Mouse (Mus musculus): ENCODE results near the gene Adat3. TPM values are rescaled to one million over a fixed set of nuclear protein-coding genes. Genes with fewer than 3 reads are reported as not detected.

Gene Adat3
- polyA plus RNA-seq, 1 experiment from 2014 or later: 7.8 TPM

DNA sequence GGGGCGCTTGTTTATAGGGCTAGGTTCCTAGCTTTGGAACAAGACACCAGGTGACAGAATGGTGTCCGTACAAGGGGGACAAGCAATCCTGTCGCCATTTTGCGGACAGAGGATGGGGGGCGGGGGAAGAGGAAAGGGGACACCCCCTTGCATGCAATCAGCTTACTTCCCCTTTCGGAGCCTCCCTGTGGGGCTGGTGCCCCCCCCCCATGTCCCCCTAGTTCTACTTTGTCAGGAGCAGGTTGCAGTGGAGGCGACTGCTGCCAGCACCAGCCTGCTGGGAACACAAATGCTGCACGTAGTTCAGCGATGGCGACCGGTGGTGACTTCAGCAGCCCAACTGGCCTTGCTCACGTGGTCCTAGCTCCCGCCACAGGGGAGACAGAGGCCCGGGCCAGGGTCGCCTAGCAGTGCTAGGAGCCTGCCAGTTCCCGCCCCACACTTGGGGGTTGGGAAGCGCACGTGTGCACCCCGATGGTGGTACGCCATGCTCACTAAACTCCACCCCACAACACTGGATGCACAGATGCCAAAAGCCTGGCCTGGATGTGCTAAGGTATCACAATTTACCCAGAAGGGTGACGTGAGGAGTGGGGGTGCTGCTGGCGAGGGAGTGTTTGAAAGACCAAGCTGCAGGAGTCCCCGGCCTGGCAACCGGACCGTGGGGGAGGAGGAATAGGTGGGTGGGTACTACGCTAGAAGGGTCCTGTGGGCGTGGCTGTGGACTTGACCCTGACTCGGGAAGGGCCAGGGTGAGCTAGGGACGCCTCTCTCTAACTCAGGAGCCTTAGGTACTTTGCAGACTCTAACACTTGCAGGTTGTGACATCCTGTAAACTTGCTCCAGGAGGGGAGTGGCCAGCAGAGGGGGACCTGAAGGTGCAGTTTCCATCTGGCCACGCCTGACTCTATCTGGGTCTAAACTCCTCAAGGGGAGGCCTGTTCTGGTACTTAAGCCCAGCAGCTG lies 31.5 kb upstream of the Adat3 start:
- H3K27me3 ChIP-seq: peaks cover 11% of the 10 kb centered on the region; the same call in 1 of the 2 replicates
- 22% methylated on average over 30 of the region's 30 CpGs for WGBS
- peak overlapping the region; percentile 49 for H3K9ac ChIP-seq (replicated peaks)
- peak overlapping the region; percentile 15; the same call in 1 of the 2 replicates for H3K4me3 ChIP-seq
- peak overlapping the region; percentile 42 for H3K4me2 ChIP-seq (replicated peaks)
- 0 out of 2 replicates have a peak, but pooled peaks have one; percentile 10 for ATAC-seq (ENCODE audit: low FRiP score, low read depth)
- no peaks in the 10 kb centered on the region for H3K9me3 ChIP-seq
- H3K27ac ChIP-seq (replicated peaks): 0 out of 2 replicates have a peak overlapping the region, but pooled peaks have one; percentile 20
- H3K36me3 ChIP-seq: no peaks in the 10 kb centered on the region
- peaks cover 68% of the 10 kb centered on the region for H3K4me1 ChIP-seq

DNA sequence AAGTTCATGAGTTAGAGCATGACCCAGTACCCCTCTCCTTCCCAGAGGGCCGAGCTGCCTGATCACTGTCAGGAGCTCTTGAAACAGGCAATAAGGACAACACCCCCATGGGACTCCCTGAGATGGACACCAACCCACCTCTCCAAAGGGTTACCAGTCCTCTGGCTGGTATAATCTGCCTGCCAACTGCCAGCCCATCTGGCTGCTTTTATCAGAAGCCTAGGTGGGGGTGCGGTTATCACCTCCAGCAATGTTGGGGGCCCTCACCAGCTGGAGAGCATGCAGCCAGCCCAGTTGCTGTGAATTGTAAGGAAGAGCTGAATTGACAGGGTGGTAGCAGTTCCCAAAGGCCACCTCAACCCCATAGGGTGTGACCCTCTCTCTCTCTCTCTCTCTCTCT lies 30.2 kb upstream of the Adat3 start:
- Histone ChIP-seq H3K9me3 (no peaks in the 10 kb centered on the region), H3K9ac (replicated peaks) (no peak overlapping the region), H3K4me2 (replicated peaks) (no peak overlapping the region), H3K4me3 (no peak overlapping the region), H3K27me3 (peaks cover 17% of the 10 kb centered on the region; the same call in 1 of the 2 replicates), H3K36me3 (no peaks in the 10 kb centered on the region), H3K27ac (replicated peaks) (no peak overlapping the region), H3K4me1 (peaks cover 63% of the 10 kb centered on the region)
- 88% methylated on average over 2 of the region's 2 CpGs for WGBS
- ATAC-seq (ENCODE audit: low FRiP score, low read depth): no peak

DNA sequence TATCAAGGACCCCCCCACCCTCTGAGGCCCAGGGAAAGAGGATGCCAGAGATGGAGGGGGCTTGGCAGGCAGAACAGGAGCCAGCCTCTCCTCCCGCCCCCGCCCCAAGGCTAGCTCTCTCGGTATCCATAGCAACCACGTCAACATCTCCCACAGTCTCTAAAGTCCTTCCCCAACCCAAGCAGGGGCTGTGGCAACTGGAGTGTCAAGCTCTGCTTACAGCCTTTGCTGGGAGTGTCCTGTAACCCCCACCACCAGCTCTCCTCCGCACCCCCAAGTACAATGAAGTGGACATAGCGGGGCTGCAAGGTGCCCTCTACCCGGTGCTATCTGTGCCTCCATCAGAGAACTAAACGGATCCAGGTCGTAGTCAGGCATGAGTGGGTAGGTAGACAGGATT lies 28.7 kb upstream of the Adat3 start:
- Histone ChIP-seq H3K4me2 (replicated peaks) (no peak overlapping the region), H3K27ac (replicated peaks) (no peak overlapping the region)
- no peak for ATAC-seq (ENCODE audit: low FRiP score, low read depth)

DNA sequence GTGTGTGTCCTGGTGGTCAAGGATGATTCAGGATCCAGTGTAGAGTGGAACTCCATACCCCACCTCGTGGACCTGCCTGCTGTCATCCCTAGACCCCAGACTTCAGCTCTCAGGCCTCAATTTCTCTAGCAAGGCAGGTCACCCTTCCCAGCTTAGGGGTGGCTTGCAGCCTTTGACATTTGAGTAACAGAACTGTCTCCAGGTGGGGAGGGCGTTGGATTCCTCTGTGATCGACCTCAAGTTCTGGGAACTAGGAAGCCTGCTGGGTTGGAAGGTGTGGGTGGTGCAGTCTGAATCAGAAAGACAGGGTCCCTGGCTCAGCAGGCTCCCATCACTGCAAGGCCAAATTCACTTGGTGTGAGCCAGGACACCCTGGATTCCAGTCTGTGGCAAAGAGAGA lies 27.8 kb upstream of the Adat3 start:
- peaks cover 71% of the 10 kb centered on the region for H3K4me1 ChIP-seq

More for the DNA sequence above, 28.7 kb upstream of the Adat3 start:
- 51% methylated on average over 9 of the region's 9 CpGs for WGBS
- H3K4me3 ChIP-seq: no peak overlapping the region
- peak overlapping the region; percentile 34; the same call in 1 of the 2 replicates for H3K9ac ChIP-seq (replicated peaks)
- no peaks in the 10 kb centered on the region for H3K9me3 ChIP-seq
- H3K4me1 ChIP-seq: peaks cover 74% of the 10 kb centered on the region
- H3K27me3 ChIP-seq: peaks cover 17% of the 10 kb centered on the region; the same call in 1 of the 2 replicates
- H3K36me3 ChIP-seq: no peaks in the 10 kb centered on the region

DNA sequence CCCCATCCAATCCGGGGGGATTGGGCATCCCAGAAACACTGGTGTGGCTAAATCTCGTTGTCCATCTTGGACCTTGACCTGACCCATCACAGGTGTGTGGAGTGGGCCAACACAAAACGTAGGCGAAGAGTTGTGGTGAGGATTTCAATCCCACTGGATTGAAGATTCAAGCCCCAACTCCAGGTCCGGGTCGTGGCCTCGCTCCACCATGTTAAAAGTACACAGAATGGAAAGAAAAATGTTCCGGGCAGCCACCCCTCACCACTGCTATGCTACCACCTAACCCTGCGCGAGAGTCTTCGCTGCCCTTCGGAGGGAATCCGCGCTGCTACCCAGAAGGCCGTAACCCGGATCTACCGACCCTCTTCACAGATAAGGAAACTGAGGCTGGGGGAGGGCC lies 26.8 kb upstream of the Adat3 start:
- peak overlapping the region; percentile 75 for H3K4me3 ChIP-seq
- ATAC-seq (ENCODE audit: low FRiP score, low read depth): no peak
- H3K27me3 ChIP-seq: peaks cover 17% of the 10 kb centered on the region; the same call in 1 of the 2 replicates
- H3K27ac ChIP-seq (replicated peaks): no peak overlapping the region
- WGBS: 22% methylated on average over 17 of the region's 17 CpGs
- no peaks in the 10 kb centered on the region for H3K9me3 ChIP-seq
- peak overlapping the region; percentile 98 for H3K4me2 ChIP-seq (replicated peaks)
- H3K9ac ChIP-seq (replicated peaks): peak overlapping the region; percentile 81
- peaks cover 61% of the 10 kb centered on the region for H3K4me1 ChIP-seq
- H3K36me3 ChIP-seq: no peaks in the 10 kb centered on the region

More for the DNA sequence above, 27.8 kb upstream of the Adat3 start:
- Histone ChIP-seq H3K27ac (replicated peaks) (no peak overlapping the region), H3K36me3 (no peaks in the 10 kb centered on the region), H3K9ac (replicated peaks) (no peak overlapping the region), H3K27me3 (peaks cover 17% of the 10 kb centered on the region; the same call in 1 of the 2 replicates), H3K4me3 (no peak overlapping the region), H3K4me2 (replicated peaks) (no peak overlapping the region), H3K9me3 (no peaks in the 10 kb centered on the region)
- WGBS: 76% methylated on average over 3 of the region's 3 CpGs
- no peak for ATAC-seq (ENCODE audit: low FRiP score, low read depth)

DNA sequence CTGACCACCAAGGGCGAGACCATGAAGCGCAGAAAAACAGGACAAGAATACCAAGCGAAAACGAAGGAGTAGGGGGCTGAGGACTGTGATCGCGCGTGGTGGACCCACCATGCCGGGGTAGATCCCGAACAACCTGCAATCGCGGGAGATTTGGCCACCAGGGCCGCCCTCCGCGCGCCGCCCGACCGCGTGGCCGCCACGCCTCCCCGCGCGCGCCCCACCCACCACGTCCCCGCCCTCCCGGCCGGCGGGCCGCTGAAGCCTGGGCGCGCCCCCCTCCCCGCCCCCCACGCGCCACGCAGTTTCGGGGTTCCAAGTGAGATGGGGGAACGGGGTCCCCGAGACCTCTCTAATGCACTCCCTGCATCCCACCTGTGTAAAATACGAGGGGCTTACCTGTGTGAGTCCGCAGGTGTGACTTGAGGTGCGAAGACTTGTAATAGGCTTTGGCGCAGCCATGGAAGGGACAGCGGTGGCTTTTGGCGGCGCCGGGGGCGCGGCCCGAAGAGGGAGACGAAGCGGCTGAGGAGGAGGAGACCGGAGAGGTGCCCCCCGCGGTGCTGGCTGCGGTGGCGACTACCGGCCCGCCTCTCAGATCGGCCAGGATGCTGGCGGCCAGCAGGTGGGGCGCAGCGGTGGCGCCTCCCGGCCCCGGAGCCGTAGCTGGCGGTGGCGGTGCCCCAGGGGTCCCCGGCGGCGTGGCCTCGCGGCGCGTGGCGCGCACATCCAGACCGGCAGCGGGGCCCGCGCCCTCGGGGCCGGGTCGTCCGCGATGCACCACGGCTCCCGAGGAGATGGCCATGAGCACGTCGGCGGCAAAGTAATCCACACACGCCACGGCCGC lies 26.1 kb upstream of the Adat3 start:
- ATAC-seq (ENCODE audit: low FRiP score, low read depth): peak; percentile 12; the same call in 1 of the 2 replicates
- peaks cover 17% of the 10 kb centered on the region; the same call in 1 of the 2 replicates for H3K27me3 ChIP-seq
- H3K4me3 ChIP-seq: peak overlapping the region; percentile 75
- H3K9ac ChIP-seq (replicated peaks): peak overlapping the region; percentile 81
- peak overlapping the region; percentile 76 for H3K27ac ChIP-seq (replicated peaks)
- H3K36me3 ChIP-seq: no peaks in the 10 kb centered on the region
- H3K4me2 ChIP-seq (replicated peaks): peak overlapping the region; percentile 98
- under 1% methylated on average over 79 of the region's 96 CpGs for WGBS
- peaks cover 54% of the 10 kb centered on the region for H3K4me1 ChIP-seq
- H3K9me3 ChIP-seq: no peaks in the 10 kb centered on the region

DNA sequence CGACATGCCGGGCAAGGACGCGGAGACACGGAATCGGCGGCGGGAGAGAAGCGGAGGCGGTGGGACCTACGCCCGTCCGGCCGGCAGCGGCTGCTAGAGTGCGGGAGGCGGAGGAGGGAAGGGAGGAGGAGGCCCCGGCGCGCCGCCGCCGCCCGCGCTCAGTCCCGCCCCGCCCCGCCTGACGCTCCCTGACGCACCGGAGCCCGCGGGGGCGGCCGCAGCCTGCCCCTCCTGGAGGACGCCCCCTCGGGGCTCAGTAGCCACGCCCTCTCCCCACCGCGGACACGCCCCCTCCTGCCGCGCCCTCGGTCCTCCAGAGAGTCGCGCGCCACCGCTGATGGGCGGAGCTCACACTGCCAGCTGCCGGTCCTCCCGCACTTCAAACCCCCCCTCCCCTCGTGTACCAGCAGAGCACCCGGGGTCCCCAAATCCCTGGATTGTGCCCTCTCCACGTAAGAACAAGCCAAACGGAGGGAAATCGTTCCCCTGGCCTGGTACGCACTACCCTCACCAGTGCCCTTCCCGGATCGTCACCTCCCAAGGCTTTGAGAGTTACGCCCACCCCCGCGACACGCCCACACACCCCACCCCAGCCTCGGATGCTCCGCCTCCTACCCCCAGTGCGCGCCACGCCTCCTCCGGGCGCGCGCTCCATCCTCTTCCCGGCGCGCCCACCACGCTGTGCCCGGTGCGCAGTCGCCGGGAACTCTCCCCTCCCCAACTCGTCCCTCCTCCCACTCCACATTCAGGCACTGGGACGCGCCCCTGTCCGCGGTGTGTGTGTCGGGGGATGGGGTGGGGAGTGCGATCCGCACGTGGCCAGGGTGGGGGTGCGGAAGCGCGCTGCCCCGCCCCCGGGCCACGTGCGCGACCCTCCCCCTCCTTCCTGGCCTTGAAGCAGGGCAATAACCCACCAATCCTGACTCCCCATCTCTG lies 25.2 kb upstream of the Adat3 start, which contains the start of gene Klf16:
Gene Klf16, minus strand, starts transcription at position 127 of the 936 bp plus-strand sequence.
- no peaks in the 10 kb centered on the region; the same call in 1 of the 2 replicates for H3K36me3 ChIP-seq
- H3K4me1 ChIP-seq: peaks cover 50% of the 10 kb centered on the region

DNA sequence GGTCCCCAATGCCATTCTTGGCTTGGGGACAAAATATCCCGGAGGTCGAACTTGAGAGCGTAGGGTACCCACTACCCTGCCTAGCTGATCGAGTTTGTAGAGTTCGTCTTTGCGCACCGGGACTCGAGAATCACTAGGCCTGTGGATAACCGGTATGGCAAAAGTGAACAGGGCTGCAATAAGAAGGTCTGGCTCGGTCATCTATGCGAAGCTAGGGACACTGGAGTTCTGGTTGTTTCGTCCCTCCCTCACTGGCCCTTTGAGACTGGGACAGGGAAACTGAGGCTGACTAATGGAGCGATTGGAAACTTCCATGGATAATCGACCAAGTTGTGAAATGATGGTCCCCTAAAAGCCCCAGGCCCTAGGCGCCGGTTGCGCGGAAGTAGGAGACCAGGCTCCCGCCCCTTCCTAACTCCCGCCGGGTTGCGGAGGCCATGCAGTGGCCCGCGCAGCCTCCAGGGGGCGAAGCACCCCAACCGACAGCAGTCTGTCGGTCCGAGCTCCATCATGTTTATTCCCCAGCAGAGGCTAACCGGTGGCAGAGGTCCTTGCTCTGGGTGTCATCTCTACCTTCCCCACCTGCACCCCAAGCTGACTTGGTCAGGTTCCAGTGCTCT lies 24.4 kb upstream of the Adat3 start:
- Histone ChIP-seq H3K27ac (replicated peaks) (peak overlapping the region; percentile 76), H3K36me3 (peaks cover 2% of the 10 kb centered on the region; the same call in 1 of the 2 replicates), H3K9ac (replicated peaks) (peak overlapping the region; percentile 81), H3K4me1 (peaks cover 49% of the 10 kb centered on the region), H3K27me3 (peaks cover 17% of the 10 kb centered on the region; the same call in 1 of the 2 replicates), H3K4me2 (replicated peaks) (peak overlapping the region; percentile 98), H3K4me3 (peak overlapping the region; percentile 75), H3K9me3 (no peaks in the 10 kb centered on the region)
- WGBS: under 1% methylated on average over 29 of the region's 29 CpGs
- peak; percentile 24 for ATAC-seq (ENCODE audit: low FRiP score, low read depth)

More for the DNA sequence above, 25.2 kb upstream of the Adat3 start, which contains the start of gene Klf16:
- Histone ChIP-seq H3K27me3 (peaks cover 17% of the 10 kb centered on the region; the same call in 1 of the 2 replicates), H3K27ac (replicated peaks) (peak within 1 kb of the TSS; percentile 76), H3K9ac (replicated peaks) (peak within 1 kb of the TSS; percentile 81), H3K4me2 (replicated peaks) (peak within 1 kb of the TSS; percentile 98), H3K9me3 (no peaks in the 10 kb centered on the region), H3K4me3 (peak within 1 kb of the TSS; percentile 75)
- under 1% methylated on average over 65 of the region's 97 CpGs for WGBS
- peak; percentile 81 for ATAC-seq (ENCODE audit: low FRiP score, low read depth)

DNA sequence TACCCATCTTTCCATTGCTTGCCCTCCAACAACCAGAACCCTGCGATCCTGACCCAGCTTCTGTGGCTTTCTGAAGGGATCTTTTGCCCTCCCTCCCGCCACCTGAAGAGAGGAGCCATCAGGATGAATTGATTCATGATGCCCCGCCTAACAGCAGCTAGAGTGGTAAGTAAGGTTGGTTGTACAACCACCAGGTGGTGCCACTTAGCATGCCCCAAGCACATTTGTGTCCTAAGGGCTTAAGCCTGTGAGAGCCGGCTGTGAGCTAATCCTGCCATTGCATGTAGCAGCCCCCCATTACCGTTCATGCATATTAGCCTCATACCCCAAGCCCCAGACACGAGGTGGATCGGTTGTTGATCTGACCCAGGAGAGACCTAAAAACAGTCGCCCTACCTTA lies 23.8 kb upstream of the Adat3 start:
- Histone ChIP-seq H3K36me3 (peaks cover 8% of the 10 kb centered on the region), H3K27ac (replicated peaks) (no peak overlapping the region), H3K9me3 (no peaks in the 10 kb centered on the region), H3K4me3 (no peak overlapping the region; the same call in 1 of the 2 replicates), H3K4me1 (peaks cover 42% of the 10 kb centered on the region), H3K4me2 (replicated peaks) (peak overlapping the region; percentile 98), H3K9ac (replicated peaks) (no peak overlapping the region), H3K27me3 (peaks cover 17% of the 10 kb centered on the region; the same call in 1 of the 2 replicates)
- 6% methylated on average over 8 of the region's 8 CpGs for WGBS
- no peak for ATAC-seq (ENCODE audit: low FRiP score, low read depth)

DNA sequence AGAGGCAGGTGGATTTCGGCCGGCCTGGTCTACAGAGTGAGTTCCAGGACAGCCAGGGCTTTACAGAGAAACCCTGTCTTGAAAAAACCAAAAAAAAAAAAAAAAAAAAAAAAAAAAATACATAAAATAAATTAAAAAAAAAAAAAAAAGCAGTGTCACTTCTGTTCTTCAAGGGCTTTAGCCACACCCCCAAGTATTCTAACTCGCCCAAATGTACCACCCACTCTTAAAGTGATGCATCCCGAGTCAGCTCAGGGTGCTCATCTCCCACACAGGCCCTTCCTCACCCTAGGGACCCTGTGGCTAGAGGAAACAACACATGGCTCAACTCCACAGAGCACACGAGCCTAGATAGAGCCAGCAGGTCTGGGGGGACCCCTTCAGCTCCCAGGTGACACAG lies 19.6 kb upstream of the Adat3 start:
- peaks cover 28% of the 10 kb centered on the region for H3K36me3 ChIP-seq
- H3K9ac ChIP-seq (replicated peaks): no peak overlapping the region
- no peak overlapping the region for H3K4me2 ChIP-seq (replicated peaks)
- H3K27ac ChIP-seq (replicated peaks): no peak overlapping the region
- H3K4me3 ChIP-seq: no peak overlapping the region
- no peak for ATAC-seq (ENCODE audit: low FRiP score, low read depth)
- WGBS: 85% methylated on average over 5 of the region's 5 CpGs
- H3K4me1 ChIP-seq: peaks cover 21% of the 10 kb centered on the region
- H3K27me3 ChIP-seq: no peaks in the 10 kb centered on the region
- no peaks in the 10 kb centered on the region for H3K9me3 ChIP-seq

Measured in midbrain, embryonic 12.5 days (tissue).